Mouse (Mus musculus): Measurements from ENCODE around the gene Exoc8. TPM values are rescaled to one million over a fixed set of nuclear protein-coding genes. Genes with fewer than 3 reads are reported as not detected.

The Exoc8 gene
- polyA plus RNA-seq, 1 experiment from 2014 or later, result 8.9 TPM

- Histone ChIP-seq H3K36me3 (ENCODE audit: control insufficient read depth, insufficient read depth, low read length) (peaks cover 35% of the 10 kb centered on the region), H3K4me2 (replicated peaks; ENCODE audit: low read depth, low read length) (peak overlapping the region; percentile 94), H3K27ac (ENCODE audit: low read length) (peak overlapping the region; percentile 79), H3K4me3 (ENCODE audit: low read depth, low read length) (peak overlapping the region; percentile 90), H3K9ac (replicated peaks; ENCODE audit: low read depth, low read length) (peak overlapping the region; percentile 72), H3K27me3 (ENCODE audit: control insufficient read depth, insufficient read depth, low read length) (no peaks in the 10 kb centered on the region), H3K9me3 (ENCODE audit: control insufficient read depth, low read depth, low read length) (no peaks in the 10 kb centered on the region), H3K4me1 (ENCODE audit: control insufficient read depth, insufficient read depth, low read length) (peaks cover 20% of the 10 kb centered on the region)
- under 1% methylated on average over 60 of the region's 60 CpGs for WGBS
- ATAC-seq (ENCODE audit: insufficient number of reproducible peaks, insufficient read depth, low FRiP score, low read depth), result peak; percentile 54
Measured at GRCm38 (mm10) chr8:124896632-124897385, 696 bp downstream of the Exoc8 start.

GRCm38 (mm10) chr8:124896010-124896631 is 1.4 kb downstream of the Exoc8 start:
- Histone ChIP-seq H3K27ac (ENCODE audit: low read length) (0 out of 2 replicates have a peak overlapping the region, but pooled peaks have one; percentile 36), H3K27me3 (ENCODE audit: control insufficient read depth, insufficient read depth, low read length) (no peaks in the 10 kb centered on the region), H3K4me3 (ENCODE audit: low read depth, low read length) (peak overlapping the region; percentile 90), H3K4me2 (replicated peaks; ENCODE audit: low read depth, low read length) (peak overlapping the region; percentile 94), H3K9ac (replicated peaks; ENCODE audit: low read depth, low read length) (peak overlapping the region; percentile 72; the same call in 1 of the 2 replicates), H3K36me3 (ENCODE audit: control insufficient read depth, insufficient read depth, low read length) (peaks cover 30% of the 10 kb centered on the region), H3K4me1 (ENCODE audit: control insufficient read depth, insufficient read depth, low read length) (peaks cover 20% of the 10 kb centered on the region), H3K9me3 (ENCODE audit: control insufficient read depth, low read depth, low read length) (no peaks in the 10 kb centered on the region)
- WGBS, result 75% methylated on average over 26 of the region's 26 CpGs
- ATAC-seq (ENCODE audit: insufficient number of reproducible peaks, insufficient read depth, low FRiP score, low read depth), result 0 out of 2 replicates have a peak, but pooled peaks have one; percentile 12

GRCm38 (mm10) chr8:124892596-124892995 is 4.9 kb downstream of the Exoc8 start:
- peaks cover 13% of the 10 kb centered on the region for H3K4me1 ChIP-seq (ENCODE audit: control insufficient read depth, insufficient read depth, low read length)
- peaks cover 30% of the 10 kb centered on the region for H3K36me3 ChIP-seq (ENCODE audit: control insufficient read depth, insufficient read depth, low read length)
- H3K9me3 ChIP-seq (ENCODE audit: control insufficient read depth, low read depth, low read length), result no peaks in the 10 kb centered on the region
- ATAC-seq (ENCODE audit: insufficient number of reproducible peaks, insufficient read depth, low FRiP score, low read depth), result no peak
- H3K27ac ChIP-seq (ENCODE audit: low read length), result no peak overlapping the region
- 68% methylated on average over 3 of the region's 3 CpGs for WGBS
- H3K27me3 ChIP-seq (ENCODE audit: control insufficient read depth, insufficient read depth, low read length), result no peaks in the 10 kb centered on the region
- H3K4me2 ChIP-seq (replicated peaks; ENCODE audit: low read depth, low read length), result no peak overlapping the region
- H3K9ac ChIP-seq (replicated peaks; ENCODE audit: low read depth, low read length), result no peak overlapping the region
- H3K4me3 ChIP-seq (ENCODE audit: low read depth, low read length), result no peak overlapping the region

- Histone ChIP-seq H3K4me3 (ENCODE audit: low read depth, low read length) (no peak overlapping the region), H3K4me1 (ENCODE audit: control insufficient read depth, insufficient read depth, low read length) (no peaks in the 10 kb centered on the region), H3K9ac (replicated peaks; ENCODE audit: low read depth, low read length) (no peak overlapping the region), H3K27ac (ENCODE audit: low read length) (no peak overlapping the region), H3K36me3 (ENCODE audit: control insufficient read depth, insufficient read depth, low read length) (peaks cover 55% of the 10 kb centered on the region), H3K27me3 (ENCODE audit: control insufficient read depth, insufficient read depth, low read length) (no peaks in the 10 kb centered on the region), H3K9me3 (ENCODE audit: control insufficient read depth, low read depth, low read length) (no peaks in the 10 kb centered on the region), H3K4me2 (replicated peaks; ENCODE audit: low read depth, low read length) (no peak overlapping the region)
- no peak for ATAC-seq (ENCODE audit: insufficient number of reproducible peaks, insufficient read depth, low FRiP score, low read depth)
- 93% methylated on average over 5 of the region's 5 CpGs for WGBS
Measured at GRCm38 (mm10) chr8:124888385-124888784, 9.1 kb downstream of the Exoc8 start.

GRCm38 (mm10) chr8:124878946-124879526 is 18.5 kb downstream of the Exoc8 start:
- Histone ChIP-seq H3K9ac (replicated peaks; ENCODE audit: low read depth, low read length) (no peak overlapping the region), H3K4me3 (ENCODE audit: low read depth, low read length) (no peak overlapping the region), H3K4me2 (replicated peaks; ENCODE audit: low read depth, low read length) (no peak overlapping the region), H3K9me3 (ENCODE audit: control insufficient read depth, low read depth, low read length) (no peaks in the 10 kb centered on the region), H3K36me3 (ENCODE audit: control insufficient read depth, insufficient read depth, low read length) (peaks cover 81% of the 10 kb centered on the region), H3K27ac (ENCODE audit: low read length) (no peak overlapping the region), H3K27me3 (ENCODE audit: control insufficient read depth, insufficient read depth, low read length) (no peaks in the 10 kb centered on the region), H3K4me1 (ENCODE audit: control insufficient read depth, insufficient read depth, low read length) (no peaks in the 10 kb centered on the region)
- ATAC-seq (ENCODE audit: insufficient number of reproducible peaks, insufficient read depth, low FRiP score, low read depth), result 0 out of 2 replicates have a peak, but pooled peaks have one; percentile 23
- WGBS, result 70% methylated on average over 10 of the region's 10 CpGs

- H3K27ac ChIP-seq (ENCODE audit: low read length), result no peak overlapping the region
- H3K27me3 ChIP-seq (ENCODE audit: control insufficient read depth, insufficient read depth, low read length), result no peaks in the 10 kb centered on the region
- no peak overlapping the region for H3K4me2 ChIP-seq (replicated peaks; ENCODE audit: low read depth, low read length)
- H3K9ac ChIP-seq (replicated peaks; ENCODE audit: low read depth, low read length), result no peak overlapping the region
- H3K4me1 ChIP-seq (ENCODE audit: control insufficient read depth, insufficient read depth, low read length), result no peaks in the 10 kb centered on the region
- peaks cover 80% of the 10 kb centered on the region for H3K36me3 ChIP-seq (ENCODE audit: control insufficient read depth, insufficient read depth, low read length)
- ATAC-seq (ENCODE audit: insufficient number of reproducible peaks, insufficient read depth, low FRiP score, low read depth), result no peak
- WGBS, result 81% methylated on average over 5 of the region's 5 CpGs
- no peak overlapping the region for H3K4me3 ChIP-seq (ENCODE audit: low read depth, low read length)
- no peaks in the 10 kb centered on the region for H3K9me3 ChIP-seq (ENCODE audit: control insufficient read depth, low read depth, low read length)
Measured at GRCm38 (mm10) chr8:124878141-124878540, 19.4 kb downstream of the Exoc8 start.

- Histone ChIP-seq H3K4me3 (ENCODE audit: low read depth, low read length) (no peak overlapping the region), H3K9ac (replicated peaks; ENCODE audit: low read depth, low read length) (no peak overlapping the region), H3K27me3 (ENCODE audit: control insufficient read depth, insufficient read depth, low read length) (no peaks in the 10 kb centered on the region), H3K4me2 (replicated peaks; ENCODE audit: low read depth, low read length) (no peak overlapping the region), H3K9me3 (ENCODE audit: control insufficient read depth, low read depth, low read length) (no peaks in the 10 kb centered on the region), H3K36me3 (ENCODE audit: control insufficient read depth, insufficient read depth, low read length) (peaks cover 50% of the 10 kb centered on the region), H3K4me1 (ENCODE audit: control insufficient read depth, insufficient read depth, low read length) (no peaks in the 10 kb centered on the region), H3K27ac (ENCODE audit: low read length) (no peak overlapping the region)
- 71% methylated on average over 5 of the region's 5 CpGs for WGBS
- 0 out of 2 replicates have a peak, but pooled peaks have one; percentile 23 for ATAC-seq (ENCODE audit: insufficient number of reproducible peaks, insufficient read depth, low FRiP score, low read depth)
Measured at GRCm38 (mm10) chr8:124872690-124873089, 24.8 kb downstream of the Exoc8 start.

- no peak overlapping the region for H3K4me2 ChIP-seq (replicated peaks; ENCODE audit: low read depth, low read length)
- no peak overlapping the region for H3K4me3 ChIP-seq (ENCODE audit: low read depth, low read length)
- H3K9ac ChIP-seq (replicated peaks; ENCODE audit: low read depth, low read length), result no peak overlapping the region
- H3K36me3 ChIP-seq (ENCODE audit: control insufficient read depth, insufficient read depth, low read length), result peaks cover 45% of the 10 kb centered on the region
- H3K27me3 ChIP-seq (ENCODE audit: control insufficient read depth, insufficient read depth, low read length), result no peaks in the 10 kb centered on the region
- no peak overlapping the region for H3K27ac ChIP-seq (ENCODE audit: low read length)
- ATAC-seq (ENCODE audit: insufficient number of reproducible peaks, insufficient read depth, low FRiP score, low read depth), result no peak
- H3K4me1 ChIP-seq (ENCODE audit: control insufficient read depth, insufficient read depth, low read length), result no peaks in the 10 kb centered on the region
- WGBS, result 94% methylated on average over 7 of the region's 7 CpGs
- no peaks in the 10 kb centered on the region for H3K9me3 ChIP-seq (ENCODE audit: control insufficient read depth, low read depth, low read length)
Measured at GRCm38 (mm10) chr8:124872081-124872480, 25.4 kb downstream of the Exoc8 start.
